ENCODE assay signal across 16 mouse cellular contexts in the genomic region with DNA sequence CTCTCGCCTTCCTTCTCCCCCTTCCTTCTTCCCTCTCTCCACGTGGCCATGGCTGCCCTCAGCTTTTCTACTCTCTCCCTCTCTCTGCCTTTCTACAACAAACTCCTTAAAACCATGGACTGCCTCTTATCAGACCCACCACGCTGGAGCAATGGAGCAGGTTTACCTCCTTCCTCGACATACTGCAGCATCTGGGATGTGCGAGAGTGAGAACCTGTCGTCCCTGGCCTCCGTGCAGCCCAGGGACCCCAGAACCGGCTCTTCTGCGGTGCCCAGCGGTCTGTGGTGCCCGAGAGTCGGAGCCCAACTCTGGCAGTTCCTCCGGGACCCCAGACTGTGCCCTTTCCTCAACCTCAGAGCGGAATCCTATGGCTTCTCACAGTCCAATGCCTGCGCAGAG.
"Had no signal": no experiment of that assay in that cellular context is flagged by ENCODE, and none has a peak within 500 bp of the region (broad histone marks: within the 10 kb centered on the region; RNA-seq: fewer than 3 reads in every experiment).

No protein-coding gene starts in this region.

- H3K27me3 ChIP-seq: neural tube, embryonic 13.5 days; neural tube, embryonic 15.5 days had no signal

- H3K27ac ChIP-seq: neural tube, embryonic 13.5 days; neural tube, embryonic 15.5 days had no signal

- H3K36me3 ChIP-seq: neural tube, embryonic 13.5 days; neural tube, embryonic 15.5 days had no signal

- DNase-seq: lung, adult 18-20 months; lung, postnatal 4 days; midbrain, embryonic 14.5 days; right cerebral cortex, adult 18-20 months; right cerebral cortex, postnatal 25 days; right cerebral cortex, postnatal 4 days; spleen, adult 18-20 months; thymus, adult 18-20 months; thymus, postnatal 14 days; thymus, postnatal 36 days had no signal

- H3K4me1 ChIP-seq: neural tube, embryonic 13.5 days; neural tube, embryonic 15.5 days had no signal

- H3K4me2 ChIP-seq: lung, embryonic 14.5 days; midbrain, embryonic 11.5 days; neural tube, embryonic 13.5 days; neural tube, embryonic 15.5 days had no signal

- ATAC-seq: midbrain, embryonic 16.5 days had no signal

- H3K9me3 ChIP-seq: neural tube, embryonic 13.5 days; neural tube, embryonic 15.5 days had no signal

- H3K4me3 ChIP-seq: myocyte; neural tube, embryonic 13.5 days; neural tube, embryonic 15.5 days had no signal

- H3K9ac ChIP-seq: lung, embryonic 14.5 days; neural tube, embryonic 13.5 days; neural tube, embryonic 15.5 days had no signal
